Mouse (Mus musculus) ES-Bruce4 (cell line): ENCODE results near the gene Natd1. TPM values are rescaled to one million over a fixed set of nuclear protein-coding genes. Genes with fewer than 3 reads are reported as not detected.
"Not testable (repeated sequence)": the region's sequence is repeated elsewhere in the genome, so short reads cannot be mapped to it uniquely, and the experiment has no call there.

ENCODE experiments used
- H3K27ac ChIP-seq: 2 replicates; pipeline ENCODE4 v1.5.1; 2012; ENCODE audit warnings: low read length, inconsistent platforms; ENCODE audit not compliant: insufficient read depth
- H3K27me3 ChIP-seq: 2 replicates; pipeline ENCODE4 v1.6.1; 2012; ENCODE audit warnings: mild to moderate bottlenecking, low read length, inconsistent platforms; ENCODE audit not compliant: control insufficient read depth, poor library complexity, insufficient read depth, severe bottlenecking
- H3K36me3 ChIP-seq: 2 replicates; pipeline ENCODE4 v1.6.1; 2012; ENCODE audit warnings: inconsistent platforms, mild to moderate bottlenecking, low read length, moderate library complexity; ENCODE audit not compliant: control insufficient read depth, poor library complexity, insufficient read depth, severe bottlenecking
- H3K4me1 ChIP-seq: one replicate; pipeline ENCODE4 v1.8.1; 2011; ENCODE audit warnings: low read length; ENCODE audit not compliant: control insufficient read depth, insufficient read depth
- H3K4me3 ChIP-seq: 2 replicates; pipeline ENCODE4 v1.5.1; 2011; ENCODE audit warnings: low read depth, mild to moderate bottlenecking, low read length
- H3K9ac ChIP-seq: 2 replicates; pipeline ENCODE4 v1.6.1; 2012; ENCODE audit warnings: low read depth, mild to moderate bottlenecking, inconsistent platforms; ENCODE audit not compliant: poor library complexity, severe bottlenecking
- H3K9me3 ChIP-seq: replicated peaks from 2 replicates; pipeline ENCODE4 v1.6.1; 2012; ENCODE audit warnings: mild to moderate bottlenecking, low read length, inconsistent platforms; ENCODE audit not compliant: control insufficient read depth, poor library complexity, insufficient read depth, severe bottlenecking
- CTCF ChIP-seq: IDR thresholded peaks from one replicate; pipeline ENCODE4 v1.8.1; 2011; ENCODE audit warnings: low read depth, low read length
- EP300 ChIP-seq: IDR thresholded peaks from 2 replicates; pipeline ENCODE4 v1.6.1; 2011; ENCODE audit warnings: low read depth, low read length; ENCODE audit not compliant: insufficient read depth
- POLR2A ChIP-seq: IDR thresholded peaks from one replicate; pipeline ENCODE4 v1.8.1; 2011; ENCODE audit warnings: low read length; ENCODE audit not compliant: insufficient read depth
- polyA plus RNA-seq: library from polyadenylated mRNA; stranded (reverse); fragments of >200 nt; gene quantifications from 2 replicates; pipeline ENCODE4 v1.2.4, GENCODE M21; 2011; ENCODE audit warnings: low read depth; ENCODE audit not compliant: missing spikeins, insufficient read depth, insufficient read length

Natd1 gene
- polyA plus RNA-seq, 1 experiment = 20.5 TPM

- no peak overlapping the region for H3K27ac ChIP-seq
- H3K27me3 ChIP-seq = no peaks in the 10 kb centered on the region
- TF ChIP-seq POLR2A = no peak
- TF ChIP-seq EP300 = no peak
- TF ChIP-seq CTCF = no peak
- H3K9ac ChIP-seq = no peak overlapping the region
- no peaks in the 10 kb centered on the region for H3K9me3 ChIP-seq
- H3K4me3 ChIP-seq = no peak overlapping the region
- H3K4me1 ChIP-seq = peaks cover 2% of the 10 kb centered on the region
- no peaks in the 10 kb centered on the region for H3K36me3 ChIP-seq
Observed at GRCm38 (mm10) chr11:60890744-60891143, 23.8 kb downstream of the Natd1 start.

- Histone ChIP-seq H3K4me3 (no peak overlapping the region), H3K9ac (no peak overlapping the region), H3K27ac (no peak overlapping the region), H3K9me3 (no peaks in the 10 kb centered on the region), H3K4me1 (peaks cover 2% of the 10 kb centered on the region), H3K36me3 (no peaks in the 10 kb centered on the region), H3K27me3 (no peaks in the 10 kb centered on the region)
- TF ChIP-seq POLR2A (no peak), EP300 (no peak), CTCF (no peak)
Observed at GRCm38 (mm10) chr11:60890286-60890685, 24.3 kb downstream of the Natd1 start.

DNA sequence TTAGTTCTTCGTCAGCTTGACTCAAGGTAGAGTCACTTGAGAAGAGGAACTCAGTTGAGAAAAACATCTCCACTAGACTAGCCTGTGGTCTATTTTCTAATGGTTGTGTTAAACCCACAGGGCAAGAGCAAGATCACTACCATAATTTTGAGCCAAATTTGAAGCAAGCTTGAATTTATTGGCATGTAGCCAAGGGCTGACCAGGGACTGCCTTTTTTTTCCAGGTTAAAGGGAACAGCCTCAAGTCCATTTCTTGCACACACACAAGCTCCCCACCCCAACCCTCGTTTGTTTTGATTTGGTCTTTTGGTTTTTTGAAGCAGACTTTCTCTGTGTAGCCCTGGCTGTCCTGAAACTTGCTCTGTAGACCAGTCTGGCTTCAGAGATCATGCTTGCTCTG lies 24.7 kb downstream of the Natd1 start:
- H3K27ac ChIP-seq = no peak overlapping the region
- no peaks in the 10 kb centered on the region for H3K27me3 ChIP-seq
- no peak overlapping the region for H3K9ac ChIP-seq
- no peaks in the 10 kb centered on the region for H3K9me3 ChIP-seq
- H3K4me1 ChIP-seq = peaks cover 2% of the 10 kb centered on the region
- no peaks in the 10 kb centered on the region for H3K36me3 ChIP-seq
- TF ChIP-seq EP300 = no peak
- TF ChIP-seq CTCF = no peak
- TF ChIP-seq POLR2A = no peak
- H3K4me3 ChIP-seq = no peak overlapping the region

DNA sequence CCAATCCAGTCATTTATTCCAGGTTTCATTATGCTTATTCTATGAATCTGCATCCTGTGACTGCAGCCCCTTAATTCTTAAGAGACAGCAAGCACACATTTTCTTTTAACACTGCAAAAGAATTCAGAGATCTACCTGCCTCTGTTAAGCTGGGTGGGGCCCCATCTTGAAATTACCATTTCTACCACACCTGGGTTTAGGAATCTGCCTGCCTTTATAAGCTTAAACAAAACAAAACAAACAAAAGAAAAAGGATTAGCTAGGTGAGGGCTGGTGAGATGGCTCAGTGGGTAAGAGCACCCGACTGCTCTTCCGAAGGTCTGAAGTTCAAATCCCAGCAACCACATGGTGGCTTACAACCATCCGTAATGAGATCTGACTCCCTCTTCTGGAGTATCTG lies 27.6 kb downstream of the Natd1 start:
- H3K36me3 ChIP-seq, H3K9ac ChIP-seq, H3K4me3 ChIP-seq, H3K27me3 ChIP-seq, H3K4me1 ChIP-seq, H3K9me3 ChIP-seq: not testable (repeated sequence)
- peak overlapping the region; percentile 21; the same call in 1 of the 2 replicates for H3K27ac ChIP-seq

GRCm38 (mm10) chr11:60882386-60882785 lies 32.2 kb downstream of the Natd1 start:
- H3K36me3 ChIP-seq = no peaks in the 10 kb centered on the region

GRCm38 (mm10) chr11:60880559-60880958 lies 34.0 kb downstream of the Natd1 start:
- Histone ChIP-seq H3K4me3 (no peak overlapping the region), H3K4me1 (peaks cover 2% of the 10 kb centered on the region), H3K9me3 (no peaks in the 10 kb centered on the region), H3K36me3 (no peaks in the 10 kb centered on the region), H3K27me3 (no peaks in the 10 kb centered on the region), H3K9ac (no peak overlapping the region), H3K27ac (no peak overlapping the region)
- TF ChIP-seq EP300 = no peak
- no peak for TF ChIP-seq POLR2A
- no peak for TF ChIP-seq CTCF

More at GRCm38 (mm10) chr11:60882386-60882785, 32.2 kb downstream of the Natd1 start:
- H3K27ac ChIP-seq = no peak overlapping the region
- no peak overlapping the region for H3K9ac ChIP-seq
- H3K9me3 ChIP-seq = no peaks in the 10 kb centered on the region
- no peaks in the 10 kb centered on the region for H3K27me3 ChIP-seq
- H3K4me3 ChIP-seq = no peak overlapping the region
- TF ChIP-seq EP300 = no peak
- TF ChIP-seq CTCF = no peak
- no peak for TF ChIP-seq POLR2A
- no peaks in the 10 kb centered on the region for H3K4me1 ChIP-seq
